Mouse (Mus musculus) gastrocnemius, postnatal 36 days (tissue): ENCODE measurements around the gene Phb2. TPM values are rescaled to one million over a fixed set of nuclear protein-coding genes. Genes with fewer than 3 reads are reported as not detected.
A peak's percentile ranks its signal among the peaks of the same experiment; 100 is the strongest.
"Not testable (repeated sequence)": the region's sequence is repeated elsewhere in the genome, so short reads cannot be mapped to it uniquely, and the experiment has no call there.

Experiments
- DNase-seq, 2 experiments: peaks; one replicate each; pipeline ENCODE4 v3.0.0; 2022
- intact Hi-C: fragments of 180-260 bp; cut with DNase I; formaldehyde crosslinking; loops from one replicate; pipeline ENCODE4 v1.15.1; 2025
- long read RNA-seq, 2 experiments: library from polyadenylated mRNA; stranded (forward); transcript quantifications; one replicate each; pipeline ENCODE4 v2.0.0; 2021
- total RNA-seq, 2 experiments: library from RNA; stranded (reverse); gene quantifications; 2 replicates each; pipeline ENCODE4 v1.2.3; 2021

Phb2 gene
- total RNA-seq, result 100 to 1,000 TPM; 140 to 161 TPM
- long read RNA-seq, experiment 1, partial matches to known transcripts, result 10 of 138 reads
- long read RNA-seq, experiment 1, other reads (novel, unspliced or antisense), result 128 of 138 reads
- long read RNA-seq, experiment 2, partial matches to known transcripts, result 19 of 250 reads
- long read RNA-seq, experiment 2, other reads (novel, unspliced or antisense), result 230 of 250 reads

- DNase-seq, result peak; percentile 96 to 99
- intact Hi-C loops, result loop anchor here (5.0 to 10.0 kb wide), 2 partner anchors 45 to 323 kb away; partner anchors contain the start of genes Atn1, Gm45234 and Ing4
Measured at GRCm38 (mm10) chr6:124711824-124712782, at the start of gene Phb2, which contains the start of gene Emg1. Gene Phb2, plus strand, starts transcription at chr6:124712336. Gene Emg1, minus strand, starts transcription at chr6:124712178.

- peak; percentile 96 to 97 for DNase-seq
- intact Hi-C loops, result loop anchor here (2.0 to 5.0 kb wide), 2 partner anchors 78 to 95 kb away; partner anchors contain the start of genes Atn1, Gm45234 and Grcc10
Measured at GRCm38 (mm10) chr6:124662477-124663423, 49.4 kb upstream of the Phb2 start, which contains the start of gene Lpcat3. Gene Lpcat3, plus strand, starts transcription at chr6:124663027.

- intact Hi-C loops, result loop anchor here (2.0 to 5.0 kb wide), 2 partner anchors 77 to 94 kb away; partner anchors contain the start of genes Atn1, Gm45234 and Grcc10
- DNase-seq, result no peak
Measured at GRCm38 (mm10) chr6:124663424-124663795, 48.7 kb upstream of the Phb2 start.

DNA sequence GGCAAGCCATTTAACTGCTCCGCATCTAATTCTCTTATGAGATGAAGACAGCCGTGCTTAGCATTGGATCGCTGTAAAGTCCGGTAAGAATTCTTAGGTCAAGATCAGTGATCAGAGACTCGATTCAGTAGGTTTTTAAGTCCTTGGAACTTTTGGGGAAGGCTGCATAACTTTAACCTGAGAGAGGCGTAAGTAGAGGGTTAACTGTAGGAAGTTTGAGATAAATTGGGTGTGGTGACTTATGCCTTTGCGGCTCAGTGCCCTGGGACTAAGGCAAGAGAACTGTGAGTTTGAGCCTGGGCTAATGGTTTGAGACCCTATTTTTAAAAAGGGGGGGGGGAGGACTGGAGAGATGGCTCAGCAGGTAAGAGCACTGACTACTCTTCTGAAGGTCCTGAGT is 47.9 kb upstream of the Phb2 start:
- intact Hi-C loops, result loop anchor here (5.0 kb wide), 1 partner anchor 93 kb away; the partner anchor contains the start of genes Atn1 and Gm45234
- no peak for DNase-seq

DNA sequence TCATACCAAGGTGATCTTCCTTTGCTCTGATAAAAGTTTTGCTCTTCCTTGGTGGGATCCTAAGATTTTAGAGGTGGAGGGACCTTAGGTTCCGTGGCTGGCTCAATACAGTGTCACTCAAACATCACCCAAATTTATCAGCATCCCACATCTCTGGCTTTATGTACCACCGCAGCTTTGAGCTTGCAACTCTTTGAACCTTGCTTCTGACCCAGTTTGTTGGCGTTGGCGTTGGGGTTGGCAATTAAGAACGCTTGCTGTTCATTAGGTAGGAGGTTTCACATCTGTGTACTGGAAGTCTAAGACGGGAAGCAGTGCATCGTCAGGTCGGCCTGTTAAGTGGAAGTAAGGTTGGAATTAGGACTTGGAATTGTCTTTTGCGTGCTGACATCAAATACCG is 47.1 kb upstream of the Phb2 start:
- intact Hi-C loops, result no loop called here
- no peak for DNase-seq

DNA sequence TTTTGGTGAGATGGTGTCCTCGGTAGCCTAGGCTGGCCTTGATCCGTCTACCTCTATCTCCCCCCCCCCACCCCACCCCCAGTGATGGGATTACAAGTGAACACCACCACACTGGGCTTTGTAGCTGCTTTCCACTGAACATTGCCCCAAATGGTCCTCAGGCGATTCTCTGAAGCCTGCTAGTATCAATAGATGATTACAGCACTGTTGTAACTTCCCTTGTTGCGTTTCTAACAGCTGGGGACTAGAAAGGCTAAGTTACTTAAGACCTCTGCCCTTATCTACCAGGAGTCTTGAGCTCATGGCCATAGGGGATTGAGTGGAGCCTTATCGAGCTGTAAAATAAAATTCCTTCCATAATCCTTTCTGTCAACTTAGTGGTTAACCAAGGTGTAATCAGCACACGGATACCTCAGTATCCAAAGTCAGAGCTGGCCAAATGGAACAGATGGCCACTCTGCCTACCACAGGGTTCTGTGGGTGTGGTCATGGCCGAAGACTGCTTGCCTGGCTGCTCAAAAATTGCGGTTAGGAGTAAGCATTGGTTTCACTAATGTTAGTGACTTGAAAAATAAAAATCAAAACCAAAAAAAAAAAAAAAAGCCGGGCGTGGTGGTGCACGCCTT is 42.8 kb upstream of the Phb2 start:
- no peak for DNase-seq
- intact Hi-C loops, result no loop called here

GRCm38 (mm10) chr6:124670281-124670900 is 41.7 kb upstream of the Phb2 start:
- DNase-seq, result no peak
- intact Hi-C loops, result no loop called here

DNA sequence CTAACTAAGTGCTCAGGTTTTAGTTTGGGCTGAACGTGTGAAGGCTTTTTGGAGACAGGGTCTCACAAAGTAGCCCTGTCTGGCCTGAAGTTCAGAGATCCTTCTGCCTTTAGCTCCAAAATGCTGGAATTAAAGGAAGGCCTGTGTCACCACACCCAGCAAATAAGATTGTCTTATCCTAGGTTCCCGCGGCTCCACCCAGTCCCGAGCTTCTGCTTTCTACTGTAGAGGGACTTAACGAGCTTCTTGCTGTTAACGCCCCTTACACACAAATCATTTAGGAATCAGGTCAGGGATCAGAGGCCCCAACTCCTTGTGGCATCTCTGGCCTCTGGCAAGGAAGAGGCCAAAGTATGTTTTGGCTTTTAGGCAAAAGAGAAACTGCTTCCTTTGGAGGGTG is 40.0 kb upstream of the Phb2 start:
- intact Hi-C loops, result no loop called here
- DNase-seq, result no peak

GRCm38 (mm10) chr6:124673619-124674018 is 38.5 kb upstream of the Phb2 start:
- intact Hi-C loops, result no loop called here
- DNase-seq, result peak in 1 of 2 experiments; percentile 23

DNA sequence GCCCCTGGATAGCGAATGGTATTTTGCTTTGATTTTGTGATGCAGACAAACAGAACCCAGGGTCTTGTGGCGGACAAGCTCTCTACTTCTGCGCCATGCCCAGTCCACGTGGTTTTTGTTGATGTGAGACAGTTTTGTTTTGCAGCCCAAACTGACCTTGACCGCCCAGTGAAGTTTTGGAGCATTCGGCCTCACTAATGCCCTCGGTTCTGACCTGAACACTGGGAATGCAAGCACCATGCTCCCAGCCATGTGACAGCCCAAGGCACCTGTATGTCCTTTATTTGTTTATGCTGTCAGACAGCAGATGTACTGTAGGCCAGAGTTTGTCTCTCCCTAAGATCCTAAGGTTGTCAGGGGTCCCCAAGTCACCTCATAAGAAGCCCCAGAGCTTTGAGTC is 37.5 kb upstream of the Phb2 start:
- DNase-seq, result no peak
- intact Hi-C loops, result no loop called here

DNA sequence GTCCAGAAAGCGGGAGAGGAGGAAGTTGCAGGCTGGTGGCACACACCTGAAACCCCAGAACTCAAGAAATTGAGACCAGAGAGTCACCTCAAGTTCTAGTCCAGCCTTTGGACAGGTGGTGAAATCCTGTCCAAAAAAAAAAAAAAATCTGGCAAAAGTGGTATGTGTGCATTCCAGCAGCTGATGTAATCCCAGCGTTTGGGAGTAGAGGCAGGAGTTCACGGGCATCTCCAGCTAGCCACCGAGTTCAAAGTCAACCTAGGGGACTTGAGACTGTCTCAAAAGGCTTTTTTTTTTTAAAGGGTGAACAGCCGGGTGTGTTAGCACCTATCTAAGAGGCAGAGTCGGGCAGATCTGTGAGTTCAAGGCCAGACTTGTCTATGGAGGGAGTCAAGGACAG is 36.0 kb upstream of the Phb2 start:
- no peak for DNase-seq

GRCm38 (mm10) chr6:124678769-124679168 is 33.4 kb upstream of the Phb2 start:
- DNase-seq, result no peak
- intact Hi-C loops, result no loop called here

More for the DNA sequence above, 36.0 kb upstream of the Phb2 start:
- intact Hi-C loops, result no loop called here

- DNase-seq, result no peak
- intact Hi-C loops, result no loop called here
Measured at GRCm38 (mm10) chr6:124679486-124679885, 32.6 kb upstream of the Phb2 start.

DNA sequence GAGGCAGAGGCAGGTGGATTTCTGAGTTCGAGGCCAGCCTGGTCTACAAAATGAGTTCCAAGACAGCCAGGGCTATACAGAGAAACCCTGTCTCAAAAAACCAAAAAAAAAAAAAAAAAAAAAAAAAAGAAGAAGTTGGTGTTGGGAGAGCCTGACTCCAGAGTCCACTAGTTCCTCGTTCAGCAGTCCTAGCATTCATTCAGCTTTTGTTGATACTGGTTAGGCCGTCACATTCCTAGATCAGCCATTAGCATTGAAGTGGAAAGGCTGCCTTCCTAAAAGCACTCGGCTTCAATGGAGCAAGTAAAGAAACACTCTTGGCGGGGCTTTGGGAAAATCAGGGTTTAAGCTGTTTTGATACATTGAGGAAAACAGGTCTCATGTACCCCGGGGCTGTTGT is 29.8 kb upstream of the Phb2 start:
- intact Hi-C loops, DNase-seq: not testable (repeated sequence)

- intact Hi-C loops, result no loop called here
- peak in 1 of 2 experiments; percentile 30 for DNase-seq
Measured at GRCm38 (mm10) chr6:124683591-124684417, 28.3 kb upstream of the Phb2 start.

GRCm38 (mm10) chr6:124685606-124686386 is 26.3 kb upstream of the Phb2 start:
- no peak for DNase-seq
- intact Hi-C loops, result no loop called here

GRCm38 (mm10) chr6:124686644-124687043 is 25.5 kb upstream of the Phb2 start:
- DNase-seq, intact Hi-C loops: not testable (repeated sequence)
